Mouse (Mus musculus): ENCODE measurements around the gene Padi1.

DNA sequence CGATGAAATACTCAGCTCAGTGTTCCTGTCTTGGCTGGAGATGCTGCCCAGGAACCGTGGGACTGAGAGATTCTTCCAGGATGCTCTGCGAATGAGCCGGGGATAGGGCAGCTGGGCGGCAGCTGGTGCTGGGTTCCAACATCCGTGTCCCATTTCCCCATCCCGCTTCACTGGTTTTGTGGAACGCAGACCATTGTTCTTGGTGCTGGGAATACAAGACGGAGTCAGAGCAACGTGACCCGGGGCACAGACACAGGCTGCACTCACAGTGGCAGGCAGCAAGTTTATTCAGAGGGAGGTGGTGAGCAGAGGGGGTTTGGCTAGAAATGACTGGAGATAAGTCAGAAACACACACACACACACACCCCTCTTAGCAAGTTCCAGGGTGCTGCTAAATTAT is 3.7 kb upstream of the Padi1 start:
- no peak for TF ChIP-seq CTCF (IDR thresholded peaks at IDR 0.05; ENCODE audit: borderline replicate concordance, insufficient read depth, low read depth, low read length)
- no peak for TF ChIP-seq POLR2A (IDR thresholded peaks at IDR 0.05; ENCODE audit: borderline replicate concordance, insufficient read depth, low read length)

Measured in cerebellum, adult 2 months (tissue).